ENCODE assay signal across 8 mouse cellular contexts in genomic region chr5:140767704-140768141, GRCm38 (mm10). TPM values are rescaled to one million over a fixed set of nuclear protein-coding genes. Genes with fewer than 3 reads are reported as not detected.
DNase-seq lines count a peak whose midpoint lies in the region; ATAC-seq lines count a peak whose summit lies in the region.

No protein-coding gene starts in this region.

- H3K27me3 ChIP-seq in intestine, embryonic 14.5 days (replicated peaks; ENCODE audit: control insufficient read depth, insufficient read depth, low read length) = no peaks in the 10 kb centered on the region

- H3K36me3 ChIP-seq in intestine, embryonic 14.5 days (ENCODE audit: control insufficient read depth, insufficient read depth, low read length) = no peaks in the 10 kb centered on the region

- 24% methylated on average over 9 of the region's 9 CpGs for WGBS in intestine, embryonic 14.5 days

- H3K4me2 ChIP-seq in intestine, embryonic 14.5 days (ENCODE audit: low read length) = no peak overlapping the region

- peak; percentile 64 for ATAC-seq in intestine, embryonic 14.5 days (replicated peaks; ENCODE audit: low FRiP score, low TSS enrichment, low read depth)

- H3K4me1 ChIP-seq in intestine, embryonic 14.5 days (replicated peaks; ENCODE audit: control insufficient read depth, insufficient read depth, low read length) = peaks cover 40% of the 10 kb centered on the region

- H3K9ac ChIP-seq in intestine, embryonic 14.5 days (ENCODE audit: low read length) = peak overlapping the region; percentile 5; the same call in 1 of the 2 replicates

- no peak overlapping the region for H3K4me3 ChIP-seq in intestine, embryonic 14.5 days (ENCODE audit: low read depth, low read length)

- H3K27ac ChIP-seq in intestine, embryonic 14.5 days (ENCODE audit: low read depth) = peak overlapping the region; percentile 85

- no peaks in the 10 kb centered on the region for H3K9me3 ChIP-seq in intestine, embryonic 14.5 days (ENCODE audit: control insufficient read depth, low read length)

- DNase-seq in adrenal gland, postnatal 10 days = peak; percentile 91
- peak; percentile 73 for DNase-seq in embryo, embryonic 11 days
- peak; percentile 72 for DNase-seq in gastrocnemius, postnatal 25 days
- peak; percentile 73 for DNase-seq in intestine, embryonic 14.5 days (ENCODE audit: low spot score)
- peak; percentile 56 to 86 for DNase-seq in left cerebral cortex, adult 8-10 months (ENCODE audit: low spot score in 2 of 2)
- DNase-seq in lung, postnatal 25 days (ENCODE audit: low spot score) = peak; percentile 90
- peak; percentile 50 to 55 for DNase-seq in right cerebral cortex, adult 2 months (ENCODE audit: low spot score in 2 of 2)
- no peak for DNase-seq in c-Kit-positive CD71-positive TER-119-positive erythroid progenitor cells, embryonic 14.5 days (ENCODE audit: low spot score)

RNA-seq across cellular contexts. Expression of gene Amz1, which starts 43.8 kb away (rescaled TPM):
- 1 to 10 TPM in 1 of 2 experiments, under 1 TPM in 1; 0.54 to 1.5 TPM for total RNA-seq in adrenal gland, postnatal 10 days (2021)
- under 1 TPM in 1 of 2 experiments, not detected in 1; 0.29 TPM for total RNA-seq in gastrocnemius, postnatal 25 days (2021)
- 1.2 and 1.3 TPM in 2 replicates for polyA plus RNA-seq in intestine, embryonic 14.5 days (2014; fragmentation: Nextera tagmentation; extraction: Ambion mirVana)
- 10 to 100 TPM; 21.0 to 28.7 (median 24.7) TPM for total RNA-seq in left cerebral cortex, adult 8-10 months (2022)

Comparison
In these comparisons a context has a peak if more than half of its experiments do, and no peak if none do; other contexts are left out.
1. RNA of gene Amz1, which starts 43.8 kb away (total RNA-seq): 21.0 to 28.7 TPM in left cerebral cortex, adult 8-10 months; 0.54 to 1.5 TPM in adrenal gland, postnatal 10 days and 0.29 TPM in gastrocnemius, postnatal 25 days; every median in the first group is over 4 times any median in the second.